Mouse (Mus musculus) lung, embryonic 14.5 days (tissue): ENCODE data around the gene Astl. TPM values are rescaled to one million over a fixed set of nuclear protein-coding genes. Genes with fewer than 3 reads are reported as not detected.

Experiments
- ATAC-seq: fragments of 200-750 bp; cut with Nextera tagmentation; 2 replicates; pipeline ENCODE4 v1.8.0; 2017; ENCODE audit warnings: mild to moderate bottlenecking, moderate TSS enrichment, moderate library complexity; ENCODE audit not compliant: insufficient read depth
- DNase-seq: peaks from one replicate; pipeline ENCODE4 v3.0.0-alpha.2; 2015
- H3K27ac ChIP-seq: fragments of 300-500 bp; sonication (generic); 2 replicates; pipeline ENCODE4 v1.5.1; 2014; ENCODE audit warnings: low read depth, mild to moderate bottlenecking, moderate library complexity
- H3K27me3 ChIP-seq: fragments of 300-500 bp; sonication (generic); 2 replicates; pipeline ENCODE4 v1.6.1; 2014; ENCODE audit warnings: low read length, control low read depth; ENCODE audit not compliant: insufficient read depth
- H3K36me3 ChIP-seq: fragments of 300-500 bp; sonication (generic); 2 replicates; pipeline ENCODE4 v1.6.1; 2014; ENCODE audit warnings: control low read depth; ENCODE audit not compliant: insufficient read depth
- H3K4me1 ChIP-seq: fragments of 300-500 bp; sonication (generic); 2 replicates; pipeline ENCODE4 v1.6.1; 2014; ENCODE audit warnings: antibody characterized with exemption, control low read depth; ENCODE audit not compliant: insufficient read depth
- H3K4me2 ChIP-seq: fragments of 300-500 bp; sonication (generic); 2 replicates; pipeline ENCODE4 v1.6.1; 2014; ENCODE audit warnings: mild to moderate bottlenecking
- H3K4me3 ChIP-seq: fragments of 300-500 bp; sonication (generic); 2 replicates; pipeline ENCODE4 v1.5.1; 2014; ENCODE audit warnings: low read depth, low read length
- H3K9ac ChIP-seq: fragments of 300-500 bp; sonication (generic); 2 replicates; pipeline ENCODE4 v1.6.1; 2014
- H3K9me3 ChIP-seq: fragments of 300-500 bp; sonication (generic); 2 replicates; pipeline ENCODE4 v1.6.1; 2016; ENCODE audit warnings: low read depth, low read length, control low read depth
- CTCF ChIP-seq: IDR thresholded peaks from 2 replicates; pipeline ENCODE4 v1.5.1; 2016; ENCODE audit warnings: antibody characterized with exemption, low read depth
- WGBS: fragments of 180-500 bp; shearing (Covaris S2); extraction: QIAGEN DNeasy Blood & Tissue Kit; methylation state at CpG from one replicate; pipeline ENCODE4 v1.1.7; 2014; 5-methylcytosine and 5-hydroxymethylcytosine counted together
- polyA plus RNA-seq: library from polyadenylated mRNA; unstranded; fragments of >200 nt; fragmentation: Nextera tagmentation; extraction: Ambion mirVana; gene quantifications from 2 replicates; pipeline ENCODE4 v1.2.1, GENCODE M21; 2014

The Astl gene
- polyA plus RNA-seq, 1 experiment from 2014 or later = not detected

- 0 out of 2 replicates have a peak, but pooled peaks cover 2% of the 10 kb centered on the region for H3K36me3 ChIP-seq
- peak within 1 kb of the TSS; percentile 59 for H3K9ac ChIP-seq
- H3K9me3 ChIP-seq = no peaks in the 10 kb centered on the region
- under 1% methylated on average over 67 of the region's 76 CpGs for WGBS
- H3K4me3 ChIP-seq = peak within 1 kb of the TSS; percentile 54
- DNase-seq = peak; percentile 81
- ATAC-seq = peak; percentile 88
- no peaks in the 10 kb centered on the region for H3K4me1 ChIP-seq
- no peak for TF ChIP-seq CTCF
- peak within 1 kb of the TSS; percentile 92 for H3K4me2 ChIP-seq
- H3K27ac ChIP-seq = no peak within 1 kb of the TSS; the same call in 1 of the 2 replicates
- H3K27me3 ChIP-seq = peaks cover 20% of the 10 kb centered on the region
These were observed 2.5 kb upstream of the Astl start, which contains the start of gene Dusp2 for GRCm38 (mm10) chr2:127335767-127336496. Dusp2 (plus strand) TSS chr2:127336159.

- Histone ChIP-seq H3K27me3 (peaks cover 20% of the 10 kb centered on the region), H3K9ac (peak overlapping the region; percentile 59), H3K9me3 (no peaks in the 10 kb centered on the region), H3K27ac (no peak overlapping the region; the same call in 1 of the 2 replicates), H3K36me3 (0 out of 2 replicates have a peak, but pooled peaks cover 2% of the 10 kb centered on the region), H3K4me2 (peak overlapping the region; percentile 92), H3K4me1 (no peaks in the 10 kb centered on the region), H3K4me3 (peak overlapping the region; percentile 54)
- DNase-seq (no peak), ATAC-seq (no peak)
- 2% methylated on average over 33 of the region's 33 CpGs for WGBS
- no peak for TF ChIP-seq CTCF
These were observed 2.0 kb upstream of the Astl start for GRCm38 (mm10) chr2:127336497-127336832.

GRCm38 (mm10) chr2:127336885-127337284 lies 1.6 kb upstream of the Astl start:
- peak overlapping the region; percentile 59 for H3K9ac ChIP-seq
- no peaks in the 10 kb centered on the region for H3K9me3 ChIP-seq
- TF ChIP-seq CTCF = no peak
- ATAC-seq = no peak
- H3K4me3 ChIP-seq = peak overlapping the region; percentile 54
- H3K36me3 ChIP-seq = 0 out of 2 replicates have a peak, but pooled peaks cover 2% of the 10 kb centered on the region
- no peak for DNase-seq
- peak overlapping the region; percentile 92 for H3K4me2 ChIP-seq
- WGBS = 31% methylated on average over 5 of the region's 5 CpGs
- H3K27me3 ChIP-seq = peaks cover 20% of the 10 kb centered on the region
- no peaks in the 10 kb centered on the region for H3K4me1 ChIP-seq
- H3K27ac ChIP-seq = no peak overlapping the region

GRCm38 (mm10) chr2:127337531-127337930 lies 908 bp upstream of the Astl start:
- Histone ChIP-seq H3K27me3 (peaks cover 20% of the 10 kb centered on the region), H3K4me2 (peak overlapping the region; percentile 92), H3K4me1 (no peaks in the 10 kb centered on the region), H3K27ac (no peak overlapping the region), H3K9me3 (no peaks in the 10 kb centered on the region), H3K36me3 (0 out of 2 replicates have a peak, but pooled peaks cover 2% of the 10 kb centered on the region), H3K4me3 (peak overlapping the region; percentile 54), H3K9ac (peak overlapping the region; percentile 6; the same call in 1 of the 2 replicates)
- DNase-seq (no peak), ATAC-seq (no peak)
- WGBS = 52% methylated on average over 11 of the region's 11 CpGs
- TF ChIP-seq CTCF = no peak

- 0 out of 2 replicates have a peak, but pooled peaks cover 2% of the 10 kb centered on the region for H3K36me3 ChIP-seq
- no peak overlapping the region for H3K9ac ChIP-seq
- no peaks in the 10 kb centered on the region for H3K4me1 ChIP-seq
- WGBS = 45% methylated on average over 7 of the region's 7 CpGs
- DNase-seq (no peak), ATAC-seq (no peak)
- no peak overlapping the region for H3K27ac ChIP-seq
- no peak for TF ChIP-seq CTCF
- peak overlapping the region; percentile 92 for H3K4me2 ChIP-seq
- H3K27me3 ChIP-seq = peaks cover 20% of the 10 kb centered on the region
- H3K4me3 ChIP-seq = peak overlapping the region; percentile 54; the same call in 1 of the 2 replicates
- no peaks in the 10 kb centered on the region for H3K9me3 ChIP-seq
These were observed 427 bp upstream of the Astl start for GRCm38 (mm10) chr2:127338012-127338411.

GRCm38 (mm10) chr2:127338833-127339232 lies 394 bp downstream of the Astl start:
- WGBS = 58% methylated on average over 4 of the region's 4 CpGs

GRCm38 (mm10) chr2:127339262-127339661 lies 823 bp downstream of the Astl start:
- 0 out of 2 replicates have a peak, but pooled peaks cover 2% of the 10 kb centered on the region for H3K36me3 ChIP-seq
- WGBS = 70% methylated on average over 6 of the region's 6 CpGs
- H3K4me1 ChIP-seq = no peaks in the 10 kb centered on the region
- no peak overlapping the region for H3K4me2 ChIP-seq
- no peaks in the 10 kb centered on the region for H3K9me3 ChIP-seq
- H3K9ac ChIP-seq = no peak overlapping the region
- H3K4me3 ChIP-seq = no peak overlapping the region
- no peak for TF ChIP-seq CTCF
- DNase-seq (no peak), ATAC-seq (no peak)
- H3K27me3 ChIP-seq = peaks cover 20% of the 10 kb centered on the region
- no peak overlapping the region for H3K27ac ChIP-seq

More at GRCm38 (mm10) chr2:127338833-127339232, 394 bp downstream of the Astl start:
- no peaks in the 10 kb centered on the region for H3K4me1 ChIP-seq
- H3K4me2 ChIP-seq = no peak overlapping the region
- no peak overlapping the region for H3K4me3 ChIP-seq
- DNase-seq = no peak
- H3K36me3 ChIP-seq = 0 out of 2 replicates have a peak, but pooled peaks cover 2% of the 10 kb centered on the region
- no peak for TF ChIP-seq CTCF
- H3K27me3 ChIP-seq = peaks cover 20% of the 10 kb centered on the region
- H3K9ac ChIP-seq = no peak overlapping the region
- H3K9me3 ChIP-seq = no peaks in the 10 kb centered on the region
- no peak overlapping the region for H3K27ac ChIP-seq
- no peak for ATAC-seq
